Mouse (Mus musculus) CH12.LX (cell line): Measurements from ENCODE around the gene Gtf2ird2. TPM values are rescaled to one million over a fixed set of nuclear protein-coding genes. Genes with fewer than 3 reads are reported as not detected.

Experiments used
- DNase-seq: peaks from one replicate; pipeline ENCODE4 v3.0.0-alpha.2; 2013; ENCODE audit errors: extremely low read depth
- H3K27ac ChIP-seq: 2 replicates; pipeline ENCODE4 v1.5.1; 2012; ENCODE audit warnings: low read depth, mild to moderate bottlenecking, control low read depth, moderate library complexity; ENCODE audit not compliant: insufficient read depth
- H3K27me3 ChIP-seq: replicated peaks from 2 replicates; pipeline ENCODE3; 2012; ENCODE audit warnings: inconsistent platforms
- H3K36me3 ChIP-seq, 2 experiments: replicated peaks in 1 of 2; 2 replicates each; pipeline versions ENCODE3 to v1.6.1; 2012; ENCODE audit warnings: inconsistent platforms in 1 of 2, low read length in 1 of 2, mild to moderate bottlenecking in 1 of 2, mixed read lengths in 1 of 2, moderate library complexity in 1 of 2; ENCODE audit not compliant: control insufficient read depth in 1 of 2, insufficient read depth in 1 of 2
- H3K4me1 ChIP-seq, 2 experiments: 2 replicates each; pipeline ENCODE4 v1.6.1; 2012; ENCODE audit warnings: inconsistent platforms in 1 of 2, moderate library complexity in 1 of 2; ENCODE audit not compliant: insufficient read depth in 2 of 2, control insufficient read depth in 1 of 2
- H3K4me2 ChIP-seq: 2 replicates; pipeline ENCODE4 v1.6.1; 2012; ENCODE audit warnings: low read depth, mild to moderate bottlenecking, control low read depth; ENCODE audit not compliant: poor library complexity, insufficient read depth, severe bottlenecking
- H3K4me3 ChIP-seq, 3 experiments: fragments of 150-350 bp in 1 of 3; sonication (generic) in 1 of 3; replicated peaks in 1 of 3; 2 replicates each; pipeline versions ENCODE3 to v1.5.1; 2011 to 2012; ENCODE audit warnings: low read depth in 2 of 3, low read length in 2 of 3, mild to moderate bottlenecking in 2 of 3, moderate library complexity in 2 of 3, control low read depth in 1 of 3, improper control_type of control experiment in 1 of 3, inconsistent platforms in 1 of 3, mixed read lengths in 1 of 3; ENCODE audit not compliant: poor library complexity in 1 of 3
- H3K79me2 ChIP-seq: replicated peaks from 2 replicates; pipeline ENCODE4 v1.6.1; 2012; ENCODE audit warnings: mild to moderate bottlenecking, moderate library complexity; ENCODE audit not compliant: control insufficient read depth, poor library complexity, insufficient read depth, severe bottlenecking; ENCODE audit errors: extremely low read depth
- H3K9ac ChIP-seq: 2 replicates; pipeline ENCODE4 v1.6.1; 2012; ENCODE audit warnings: low read depth, mild to moderate bottlenecking, control low read depth, moderate library complexity; ENCODE audit not compliant: insufficient read depth
- H3K9me3 ChIP-seq: replicated peaks from 2 replicates; pipeline ENCODE3; 2012; ENCODE audit warnings: low read length, inconsistent platforms, mixed read lengths
- BHLHE40 ChIP-seq: IDR thresholded peaks from 2 replicates; pipeline ENCODE4 v1.6.1; 2011; ENCODE audit warnings: mild to moderate bottlenecking, low read depth, low read length, improper control_type of control experiment
- CHD1 ChIP-seq: IDR thresholded peaks from 2 replicates; pipeline ENCODE4 v1.6.1; 2012; ENCODE audit warnings: low read depth, low read length, improper control_type of control experiment, inconsistent platforms
- CHD2 ChIP-seq: IDR thresholded peaks from 2 replicates; pipeline ENCODE4 v1.6.1; 2011; ENCODE audit warnings: low read length, improper control_type of control experiment
- E2F4 ChIP-seq: IDR thresholded peaks from 2 replicates; pipeline ENCODE4 v1.6.1; 2011; ENCODE audit warnings: low read depth, low read length, improper control_type of control experiment; ENCODE audit not compliant: insufficient replicate concordance
- ELF1 ChIP-seq: IDR thresholded peaks from 2 replicates; pipeline ENCODE4 v1.6.1; 2014; ENCODE audit warnings: low read depth, mild to moderate bottlenecking, inconsistent platforms, low read length, improper control_type of control experiment
- ETS1 ChIP-seq: conservative IDR thresholded peaks from 2 replicates; pipeline ENCODE4 v1.6.1; 2012; ENCODE audit warnings: low read depth, mild to moderate bottlenecking, inconsistent platforms, low read length, improper control_type of control experiment, moderate library complexity
- GABPA ChIP-seq: IDR thresholded peaks from 2 replicates; pipeline ENCODE4 v1.6.1; 2012; ENCODE audit warnings: low read depth, low read length, improper control_type of control experiment, inconsistent platforms; ENCODE audit not compliant: insufficient replicate concordance
- HCFC1 ChIP-seq: IDR thresholded peaks from 2 replicates; pipeline ENCODE4 v1.6.1; 2012; ENCODE audit warnings: low read depth, mild to moderate bottlenecking, inconsistent platforms, low read length, improper control_type of control experiment
- IRF4 ChIP-seq: IDR thresholded peaks from 2 replicates; pipeline ENCODE4 v1.6.1; 2014; ENCODE audit warnings: low read depth, mild to moderate bottlenecking, inconsistent platforms, low read length, improper control_type of control experiment
- JUND ChIP-seq: conservative IDR thresholded peaks from 2 replicates; pipeline ENCODE4 v1.6.1; 2011; ENCODE audit warnings: low read depth, low read length, improper control_type of control experiment
- MAFK ChIP-seq: IDR thresholded peaks from 2 replicates; pipeline ENCODE4 v1.6.1; 2011; ENCODE audit warnings: low read length, improper control_type of control experiment; ENCODE audit not compliant: insufficient replicate concordance
- MXI1 ChIP-seq: IDR thresholded peaks from 2 replicates; pipeline ENCODE4 v1.6.1; 2011; ENCODE audit warnings: mild to moderate bottlenecking, low read depth, low read length, improper control_type of control experiment
- NELFE ChIP-seq: IDR thresholded peaks from 2 replicates; pipeline ENCODE4 v1.6.1; 2011; ENCODE audit warnings: low read depth, low read length, improper control_type of control experiment
- NRF1 ChIP-seq: IDR thresholded peaks from 2 replicates; pipeline ENCODE4 v1.6.1; 2014; ENCODE audit warnings: low read depth, mild to moderate bottlenecking, inconsistent platforms, low read length, improper control_type of control experiment, moderate library complexity
- PAX5 ChIP-seq: IDR thresholded peaks from 2 replicates; pipeline ENCODE4 v1.6.1; 2012; ENCODE audit warnings: low read length, inconsistent platforms, mixed read lengths
- POLR2A ChIP-seq: IDR thresholded peaks from 2 replicates; pipeline ENCODE4 v1.6.1; 2011; ENCODE audit warnings: low read depth, mild to moderate bottlenecking, improper control_type of control experiment, low read length
- POLR2AphosphoS2 ChIP-seq: IDR thresholded peaks from 2 replicates; pipeline ENCODE4 v1.6.1; 2011; ENCODE audit warnings: low read depth, low read length, improper control_type of control experiment
- TCF12 ChIP-seq: IDR thresholded peaks from 2 replicates; pipeline ENCODE4 v1.6.1; 2014; ENCODE audit warnings: low read depth, mild to moderate bottlenecking, inconsistent platforms, low read length, improper control_type of control experiment
- ZMIZ1 ChIP-seq: IDR thresholded peaks from 2 replicates; pipeline ENCODE4 v1.6.1; 2012; ENCODE audit warnings: low read depth, mild to moderate bottlenecking, inconsistent platforms, low read length, improper control_type of control experiment
- ZNF384 ChIP-seq: IDR thresholded peaks from 2 replicates; pipeline ENCODE4 v1.6.1; 2012; ENCODE audit warnings: low read depth, low read length, improper control_type of control experiment, inconsistent platforms
- dilution Hi-C: fragments of 300-500 bp; cut with MboI; formaldehyde crosslinking; loops from 2 replicates; pipeline ENCODE4 v1.14.3; 2020; ENCODE audit warnings: low sequenced_read_pairs; ENCODE audit not compliant: extremely low pct_unique_long_range_greater_than_20kb, extremely low pct_ligation_motif_present
- in situ Hi-C: fragments of 300-500 bp; cut with MboI; formaldehyde crosslinking; loops from 3 replicates; pipeline ENCODE4 v1.14.3; 2019; ENCODE audit warnings: low sequenced_read_pairs, low pct_ligation_motif_present, low pct_unique_long_range_greater_than_20kb, mixed read lengths
- polyA plus RNA-seq: library from polyadenylated mRNA; unstranded; fragments of >175 nt; gene quantifications from 2 replicates; pipeline ENCODE4 v1.2.1, GENCODE M21; 2012; ENCODE audit warnings: low read depth; ENCODE audit not compliant: insufficient read length
- total RNA-seq, 2 experiments: library from RNA; depleted of rRNA; stranded (reverse); fragments of 300-350 nt in 1 of 2; fragments of >200 nt in 1 of 2; gene quantifications; 2 replicates each; pipeline ENCODE4 v1.2.3; 2012 to 2014

Gene Gtf2ird2
- total and polyA plus RNA-seq, 3 experiments = 1.9 to 9.7 (median 4.7) TPM

GRCm38 (mm10) chr5:134168033-134168432 lies 15.8 kb upstream of the Gtf2ird2 start:
- H3K27me3 ChIP-seq = no peaks in the 10 kb centered on the region
- H3K4me1 ChIP-seq = peaks cover 6 to 31% of the 10 kb centered on the region in 2 experiments; a peak in 3 of 4 replicates
- in situ Hi-C loops (no loop called here), dilution Hi-C loops (no loop called here)
- TF ChIP-seq IRF4 (no peak), TCF12 (no peak), MAFK (no peak), POLR2A (no peak), ZNF384 (no peak), ELF1 (no peak)
- no peaks in the 10 kb centered on the region for H3K9me3 ChIP-seq
- H3K4me2 ChIP-seq = no peak overlapping the region
- H3K79me2 ChIP-seq = no peaks in the 10 kb centered on the region; the same call in 1 of the 2 replicates
- H3K36me3 ChIP-seq = peaks cover 63 to 89% of the 10 kb centered on the region in 2 experiments
- DNase-seq = no peak
- H3K4me3 ChIP-seq = no peak overlapping the region
- H3K27ac ChIP-seq = no peak overlapping the region
- no peak overlapping the region for H3K9ac ChIP-seq

GRCm38 (mm10) chr5:134169231-134169630 lies 14.6 kb upstream of the Gtf2ird2 start:
- dilution Hi-C loops = no loop called here

GRCm38 (mm10) chr5:134170167-134170566 lies 13.7 kb upstream of the Gtf2ird2 start:
- Histone ChIP-seq H3K27ac (no peak overlapping the region), H3K36me3 (peaks cover 51 to 83% of the 10 kb centered on the region in 2 experiments), H3K4me3 (no peak overlapping the region), H3K4me2 (no peak overlapping the region), H3K79me2 (peaks cover 11% of the 10 kb centered on the region), H3K9me3 (no peaks in the 10 kb centered on the region), H3K27me3 (no peaks in the 10 kb centered on the region), H3K9ac (no peak overlapping the region), H3K4me1 (peaks cover 8 to 44% of the 10 kb centered on the region in 2 experiments; a peak in 3 of 4 replicates)
- dilution Hi-C loops = no loop called here
- in situ Hi-C loops = no loop called here
- TF ChIP-seq ZMIZ1 = no peak
- TF ChIP-seq PAX5 = no peak
- no peak for TF ChIP-seq NRF1
- no peak for TF ChIP-seq TCF12
- DNase-seq = no peak

More at GRCm38 (mm10) chr5:134169231-134169630, 14.6 kb upstream of the Gtf2ird2 start:
- Histone ChIP-seq H3K27me3 (no peaks in the 10 kb centered on the region), H3K79me2 (peaks cover 4% of the 10 kb centered on the region), H3K9ac (no peak overlapping the region), H3K4me3 (no peak overlapping the region), H3K36me3 (peaks cover 58 to 89% of the 10 kb centered on the region in 2 experiments), H3K4me1 (peaks cover 10 to 42% of the 10 kb centered on the region in 2 experiments; a peak in 3 of 4 replicates), H3K9me3 (no peaks in the 10 kb centered on the region), H3K27ac (no peak overlapping the region), H3K4me2 (no peak overlapping the region)
- no peak for TF ChIP-seq ETS1
- TF ChIP-seq CHD2 = no peak
- TF ChIP-seq BHLHE40 = no peak
- no peak for TF ChIP-seq E2F4
- no peak for TF ChIP-seq ZMIZ1
- TF ChIP-seq POLR2A = no peak
- TF ChIP-seq JUND = no peak
- no peak for TF ChIP-seq GABPA
- TF ChIP-seq POLR2AphosphoS2 = no peak
- no peak for TF ChIP-seq NELFE
- no peak for TF ChIP-seq IRF4
- TF ChIP-seq MXI1 = no peak
- no peak for TF ChIP-seq CHD1
- TF ChIP-seq HCFC1 = no peak
- no peak for TF ChIP-seq PAX5
- in situ Hi-C loops = no loop called here
- no peak for DNase-seq
